Mouse (Mus musculus) 3134 (cell line): ENCODE data around the gene Armc12.
"Not testable (repeated sequence)": the region's sequence is repeated elsewhere in the genome, so short reads cannot be mapped to it uniquely, and the experiment has no call there.

Source experiments
- DNase-seq: peaks from one replicate; pipeline ENCODE4 v3.0.0-alpha.2; 2011; ENCODE audit warnings: low spot score; ENCODE audit not compliant: insufficient read length; ENCODE audit errors: extremely low read depth

Gene Armc12

GRCm38 (mm10) chr17:28528043-28528351 is 2.6 kb upstream of the Armc12 start:
- peak; percentile 53 for DNase-seq

- DNase-seq, result no peak
Observed at GRCm38 (mm10) chr17:28529116-28529515, 1.5 kb upstream of the Armc12 start.

GRCm38 (mm10) chr17:28531946-28532345 is 1.3 kb downstream of the Armc12 start:
- DNase-seq, result peak; percentile 45

- no peak for DNase-seq
Observed at GRCm38 (mm10) chr17:28532557-28532956, 2.0 kb downstream of the Armc12 start.

GRCm38 (mm10) chr17:28533327-28533726 is 2.7 kb downstream of the Armc12 start:
- DNase-seq, result no peak

GRCm38 (mm10) chr17:28537881-28538280 is 7.3 kb downstream of the Armc12 start:
- no peak for DNase-seq

- DNase-seq, result no peak
Observed at GRCm38 (mm10) chr17:28546925-28547324, 16.3 kb downstream of the Armc12 start.

- DNase-seq, result no peak
Observed at GRCm38 (mm10) chr17:28548550-28548949, 17.9 kb downstream of the Armc12 start.

- no peak for DNase-seq
Observed at GRCm38 (mm10) chr17:28549111-28549510, 18.5 kb downstream of the Armc12 start, which contains the start of gene Clpsl2. Gene Clpsl2 (plus strand): TSS chr17:28549411.

GRCm38 (mm10) chr17:28553040-28553793 is 22.6 kb downstream of the Armc12 start:
- DNase-seq, result peak; percentile 82

- not testable (repeated sequence) for DNase-seq
Observed at GRCm38 (mm10) chr17:28554021-28554420, 23.4 kb downstream of the Armc12 start.

GRCm38 (mm10) chr17:28556635-28557396 is 26.2 kb downstream of the Armc12 start:
- DNase-seq, result no peak

- DNase-seq, result no peak
Observed at GRCm38 (mm10) chr17:28557772-28558171, 27.2 kb downstream of the Armc12 start.

- no peak for DNase-seq
Observed at GRCm38 (mm10) chr17:28560598-28560997, 30.0 kb downstream of the Armc12 start, which contains the start of gene Clps. Gene Clps (minus strand): TSS chr17:28560766.

- no peak for DNase-seq
Observed at GRCm38 (mm10) chr17:28561613-28562012, 31.0 kb downstream of the Armc12 start.

- DNase-seq, result no peak
Observed at GRCm38 (mm10) chr17:28565181-28565580, 34.6 kb downstream of the Armc12 start.

GRCm38 (mm10) chr17:28567541-28567940 is 36.9 kb downstream of the Armc12 start:
- DNase-seq, result no peak

GRCm38 (mm10) chr17:28571868-28572267 is 41.3 kb downstream of the Armc12 start:
- DNase-seq, result no peak

GRCm38 (mm10) chr17:28572521-28572920 is 41.9 kb downstream of the Armc12 start:
- no peak for DNase-seq

- no peak for DNase-seq
Observed at GRCm38 (mm10) chr17:28572941-28573340, 42.3 kb downstream of the Armc12 start.

- DNase-seq, result no peak
Observed at GRCm38 (mm10) chr17:28575244-28576125, 44.9 kb downstream of the Armc12 start, which contains the start of gene Lhfpl5. Gene Lhfpl5 (plus strand): TSS chr17:28575641.
